Mouse (Mus musculus): ENCODE measurements at regions not wholly inside any gene's neighbourhood (a gene's known extent, or its start where the extent isn't known, plus 50 kb on each side); places are given as distances from the start of the nearest gene placed in this dataset.

DNA sequence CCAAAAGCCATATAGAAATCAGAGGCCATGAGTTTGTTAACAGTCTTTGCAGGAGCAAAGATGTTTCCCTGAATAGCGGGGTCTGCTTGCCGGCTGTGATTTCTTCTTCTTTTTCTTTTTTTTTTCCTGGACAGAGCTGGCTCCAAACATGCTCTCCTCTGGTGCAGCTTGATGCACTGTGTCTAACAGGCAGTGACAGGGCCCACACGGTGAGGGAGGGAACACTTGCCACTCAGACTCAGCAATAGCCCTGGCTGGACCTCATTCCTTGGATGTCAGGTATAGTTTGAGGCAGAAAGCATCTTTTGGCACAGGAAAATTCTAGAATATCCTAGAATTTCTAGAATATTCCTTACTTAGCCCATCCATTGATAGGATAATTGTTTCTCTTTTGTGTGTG, 199.6 kb downstream of the Map2k4 start:
- no peak for TF ChIP-seq POLR2A (IDR thresholded peaks at IDR 0.05; ENCODE audit: insufficient read depth, low read depth, low read length)
- TF ChIP-seq CTCF (IDR thresholded peaks at IDR 0.05): no peak
